Mouse (Mus musculus) heart, adult 11 months (tissue): ENCODE results near the gene Steap1.

Experiments used
- DNase-seq: peaks from one replicate; pipeline ENCODE4 v3.0.0; 2022

The Steap1 gene

DNA sequence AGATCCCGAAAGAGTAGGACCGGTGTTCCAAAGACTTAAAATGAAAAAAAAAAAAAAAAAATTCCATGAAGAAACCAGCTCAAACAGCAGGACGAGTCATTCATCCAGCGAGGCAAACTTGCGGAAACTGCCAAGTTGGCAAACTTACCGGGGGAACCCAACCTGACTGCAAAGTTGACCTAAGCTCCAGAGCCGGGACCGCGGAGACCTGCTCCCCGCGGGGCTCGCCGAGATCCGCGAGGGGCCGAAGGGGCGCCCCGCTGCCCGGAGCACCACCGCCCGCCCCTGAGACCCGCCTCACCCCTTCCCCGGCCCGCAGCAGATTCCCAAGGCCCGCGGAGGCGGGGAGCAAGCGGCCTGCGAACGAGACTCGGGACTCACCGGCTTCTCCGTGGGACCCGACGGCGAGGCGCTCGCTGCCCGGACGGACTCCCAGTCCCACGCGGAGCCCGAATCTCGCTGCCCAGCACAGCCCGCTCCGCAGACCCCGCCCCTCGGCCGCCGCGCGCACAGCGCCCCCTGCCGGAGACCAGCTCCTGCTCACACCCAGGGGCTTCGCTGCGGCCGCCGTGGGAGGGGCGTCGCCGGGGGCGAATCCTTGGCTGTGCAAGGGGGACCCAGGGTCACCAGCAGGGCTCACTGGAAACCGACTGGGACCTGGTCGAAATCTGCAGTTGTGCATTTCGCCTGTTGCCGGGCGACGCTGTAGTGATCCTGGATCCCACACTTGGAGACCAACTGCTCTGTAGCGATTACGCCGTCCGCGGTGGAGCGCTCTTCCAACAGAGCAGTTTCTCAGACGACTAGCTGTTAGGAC lies at the start of gene Steap1:
TSS of gene Steap1 (minus strand) at position 461 of the 817 bp plus-strand sequence.
- peak; percentile 97 for DNase-seq

DNA sequence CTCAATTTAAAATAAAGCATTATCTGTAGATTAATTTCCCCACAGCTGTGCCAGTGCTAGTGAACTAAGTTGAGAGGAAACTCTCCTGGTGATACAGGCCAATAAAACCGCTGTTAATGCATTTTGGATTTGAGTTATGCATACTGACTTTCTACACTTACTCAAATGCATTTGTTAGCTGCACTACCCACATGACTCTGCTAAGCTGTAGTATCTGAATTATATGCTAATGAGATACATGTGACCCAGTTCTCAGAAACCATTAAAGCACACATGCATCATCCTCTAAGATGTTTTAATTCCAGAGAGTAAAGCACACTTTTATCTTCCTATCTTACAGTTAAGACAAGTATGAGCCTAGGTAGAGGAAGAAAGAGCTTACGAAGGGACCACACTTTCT lies 38.0 kb upstream of the Steap1 start:
- no peak for DNase-seq

DNA sequence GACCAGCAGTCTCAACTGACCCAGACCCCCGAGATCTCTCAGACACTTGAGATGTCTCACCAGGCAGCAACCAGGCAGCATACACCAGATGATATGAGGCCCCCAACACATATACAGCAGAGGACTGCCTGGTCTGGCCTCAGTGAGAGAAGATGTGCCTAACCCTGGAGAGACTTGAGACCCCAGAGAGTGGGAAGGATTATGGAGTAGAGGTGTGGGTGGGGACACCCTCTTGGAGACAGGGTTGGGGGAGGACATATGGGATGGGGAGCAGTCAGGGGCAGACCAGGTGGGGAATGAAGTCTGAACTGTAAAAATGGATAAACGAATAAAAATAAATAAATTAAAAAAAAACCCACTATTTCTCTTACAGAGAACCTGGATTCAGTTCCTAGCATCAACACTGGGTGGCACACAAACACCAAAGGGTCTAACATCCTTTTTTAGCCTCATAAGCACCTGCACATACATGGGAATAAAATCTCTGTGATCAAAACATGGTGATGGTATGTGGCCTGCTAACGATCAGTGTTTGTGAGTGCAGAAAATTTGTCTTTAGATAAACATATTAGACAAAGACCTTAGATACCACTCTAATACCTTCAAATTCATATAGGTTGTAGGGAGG lies 7.4 kb upstream of the Steap1 start:
- no peak for DNase-seq

DNA sequence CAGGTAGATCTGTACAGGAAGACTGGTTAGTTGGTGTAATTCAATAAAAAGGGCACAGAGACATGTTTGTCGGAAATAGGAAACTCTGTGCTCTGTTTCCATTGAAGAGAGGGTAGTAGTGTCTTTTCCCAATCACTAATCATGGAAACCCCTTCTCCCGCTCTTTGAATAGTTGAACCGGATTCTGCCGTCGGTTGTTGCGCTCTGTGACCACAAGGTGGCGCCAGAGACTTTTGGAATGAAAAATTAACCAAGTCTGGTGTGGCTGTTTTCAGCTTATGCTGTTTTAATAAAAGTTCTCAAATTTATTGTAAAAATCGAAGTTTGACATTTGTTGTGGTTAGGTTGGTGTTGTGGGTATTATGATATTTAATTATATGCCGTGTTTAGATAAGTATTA lies 5.9 kb upstream of the Steap1 start:
- DNase-seq: no peak

DNA sequence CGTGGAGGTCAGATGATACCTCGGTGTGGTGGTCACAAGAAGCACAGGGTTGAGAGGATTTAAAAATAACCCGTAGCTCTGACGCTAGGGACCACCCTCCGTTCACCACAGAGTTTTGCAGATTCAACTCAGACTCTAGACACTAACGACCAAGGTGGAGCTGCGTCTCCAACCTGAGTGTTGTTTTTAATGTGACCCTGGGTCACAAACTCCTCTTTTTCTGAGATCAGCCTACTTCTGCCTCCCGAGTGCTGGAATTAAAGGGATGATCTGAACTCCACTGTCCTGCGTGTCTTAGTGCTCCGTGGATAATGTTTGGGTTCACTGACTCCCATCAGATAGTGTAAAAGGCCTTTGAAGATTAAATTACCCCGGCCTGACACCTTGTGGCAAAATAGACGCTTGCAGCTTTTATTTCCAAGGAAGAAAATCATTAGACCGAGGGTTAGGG lies 671 bp upstream of the Steap1 start:
- no peak for DNase-seq

DNA sequence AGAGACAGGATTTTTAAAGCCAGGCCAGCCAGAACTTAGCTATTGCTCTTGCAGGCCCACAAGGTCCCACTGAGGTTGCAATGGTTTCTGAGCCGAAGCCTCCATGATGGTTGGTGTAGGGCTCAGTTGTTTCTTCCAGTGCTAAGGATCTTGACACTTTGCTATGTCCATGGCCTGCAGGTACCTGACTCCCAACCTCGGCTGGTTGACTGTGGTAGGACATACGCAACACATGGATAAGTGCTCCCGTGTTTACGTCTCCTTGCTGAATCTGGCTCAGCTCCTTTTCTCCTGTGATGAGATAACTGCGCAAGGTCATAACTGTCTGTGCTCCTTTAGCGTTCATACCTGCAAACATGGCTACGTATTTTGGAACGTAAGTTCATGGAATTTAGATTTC lies 14.7 kb downstream of the Steap1 start:
- DNase-seq: peak; percentile 80

DNA sequence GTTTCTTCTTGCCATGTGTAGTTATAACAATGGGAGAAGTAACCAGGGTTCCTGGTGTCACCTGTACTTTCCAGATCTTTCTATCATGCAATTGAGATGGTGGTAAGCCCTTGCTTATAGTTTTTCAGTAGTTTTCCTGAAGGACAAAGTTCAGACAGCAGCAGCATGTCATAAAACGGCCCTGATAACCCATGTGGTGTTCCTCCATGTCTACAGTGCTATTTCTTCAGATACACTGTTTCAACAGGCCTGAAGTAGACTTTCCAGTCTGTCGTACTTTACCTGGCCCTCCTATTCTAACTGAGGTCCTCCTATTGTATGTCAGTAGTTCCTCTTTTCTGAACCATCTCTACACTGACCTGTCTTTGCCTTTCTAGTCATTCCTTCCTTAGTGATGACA lies 16.3 kb downstream of the Steap1 start:
- no peak for DNase-seq

DNA sequence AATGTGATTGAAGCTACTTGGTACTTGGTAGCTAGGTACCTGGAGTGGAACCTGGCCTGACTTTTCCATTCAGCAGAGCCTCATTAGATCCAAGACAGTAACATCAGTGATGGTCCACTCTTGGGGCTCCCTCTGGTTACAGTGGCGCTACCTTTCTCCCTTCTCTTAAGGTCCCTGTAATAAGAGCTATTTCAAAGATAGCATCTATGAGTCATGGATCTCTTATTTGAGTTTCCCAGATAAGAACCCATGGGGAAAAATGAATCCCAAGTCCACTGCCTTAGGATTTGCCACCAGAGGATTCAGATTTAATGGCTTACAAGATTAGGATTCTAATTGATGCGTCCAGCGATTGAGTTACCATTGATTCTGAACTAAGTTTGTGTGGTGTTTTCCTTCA lies 16.9 kb downstream of the Steap1 start:
- no peak for DNase-seq

DNA sequence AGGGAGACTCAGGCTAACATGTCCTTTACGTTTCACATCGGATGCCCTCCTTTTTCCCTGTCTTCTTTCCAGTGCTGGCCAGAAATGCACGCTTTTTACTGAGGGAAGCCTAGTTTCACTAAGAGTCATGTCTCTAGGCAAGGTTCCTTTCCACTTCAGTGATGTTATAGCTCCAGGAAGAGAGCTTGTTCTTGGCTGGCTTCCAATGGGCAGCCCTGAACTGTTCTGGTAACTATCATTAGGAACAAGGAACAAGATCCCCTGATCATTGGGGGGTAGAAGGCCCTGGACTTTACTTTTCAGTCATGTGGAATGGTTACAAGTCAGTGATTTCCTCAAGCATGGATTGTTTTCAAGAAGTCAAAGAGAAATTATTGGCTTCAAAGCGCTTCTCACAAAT lies 19.2 kb downstream of the Steap1 start:
- DNase-seq: no peak

DNA sequence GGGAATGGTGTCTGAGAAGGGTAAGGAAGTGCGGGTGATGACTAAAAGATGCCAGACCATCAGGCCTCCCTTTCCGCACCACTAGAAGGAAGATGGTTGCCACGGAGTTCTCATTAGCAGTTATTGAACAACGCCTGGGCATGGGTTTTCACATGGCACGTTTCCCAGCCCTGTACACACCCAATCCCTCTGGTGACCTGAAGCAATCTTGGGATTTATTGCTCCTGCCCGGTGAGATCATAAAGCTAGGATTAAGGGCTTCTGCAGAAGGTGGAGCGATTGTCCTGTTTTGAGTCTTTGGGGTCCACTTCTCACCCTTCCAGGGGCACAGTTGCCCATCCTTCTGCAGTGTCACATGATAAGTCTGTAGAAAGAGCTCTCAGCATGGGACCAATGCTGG lies 26.9 kb downstream of the Steap1 start:
- no peak for DNase-seq

DNA sequence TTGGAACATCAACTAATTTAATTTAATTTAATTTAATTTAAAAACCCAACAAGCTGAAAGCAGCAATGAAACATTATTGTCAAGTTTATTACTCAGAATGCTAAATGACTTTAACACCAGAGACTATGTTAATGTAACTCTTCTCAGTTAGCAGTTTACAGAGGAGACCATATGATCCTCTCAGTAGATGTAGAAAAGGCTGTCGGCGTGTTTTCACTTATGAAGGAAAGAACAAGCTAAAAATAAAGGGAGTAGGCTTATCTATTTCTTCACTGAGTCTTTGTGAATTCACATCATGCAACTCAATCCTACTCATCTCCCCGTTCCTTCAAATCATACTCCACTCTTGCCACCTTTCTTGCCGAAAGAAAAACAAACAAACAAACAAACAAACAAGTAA lies 38.1 kb downstream of the Steap1 start:
- DNase-seq: no peak

DNA sequence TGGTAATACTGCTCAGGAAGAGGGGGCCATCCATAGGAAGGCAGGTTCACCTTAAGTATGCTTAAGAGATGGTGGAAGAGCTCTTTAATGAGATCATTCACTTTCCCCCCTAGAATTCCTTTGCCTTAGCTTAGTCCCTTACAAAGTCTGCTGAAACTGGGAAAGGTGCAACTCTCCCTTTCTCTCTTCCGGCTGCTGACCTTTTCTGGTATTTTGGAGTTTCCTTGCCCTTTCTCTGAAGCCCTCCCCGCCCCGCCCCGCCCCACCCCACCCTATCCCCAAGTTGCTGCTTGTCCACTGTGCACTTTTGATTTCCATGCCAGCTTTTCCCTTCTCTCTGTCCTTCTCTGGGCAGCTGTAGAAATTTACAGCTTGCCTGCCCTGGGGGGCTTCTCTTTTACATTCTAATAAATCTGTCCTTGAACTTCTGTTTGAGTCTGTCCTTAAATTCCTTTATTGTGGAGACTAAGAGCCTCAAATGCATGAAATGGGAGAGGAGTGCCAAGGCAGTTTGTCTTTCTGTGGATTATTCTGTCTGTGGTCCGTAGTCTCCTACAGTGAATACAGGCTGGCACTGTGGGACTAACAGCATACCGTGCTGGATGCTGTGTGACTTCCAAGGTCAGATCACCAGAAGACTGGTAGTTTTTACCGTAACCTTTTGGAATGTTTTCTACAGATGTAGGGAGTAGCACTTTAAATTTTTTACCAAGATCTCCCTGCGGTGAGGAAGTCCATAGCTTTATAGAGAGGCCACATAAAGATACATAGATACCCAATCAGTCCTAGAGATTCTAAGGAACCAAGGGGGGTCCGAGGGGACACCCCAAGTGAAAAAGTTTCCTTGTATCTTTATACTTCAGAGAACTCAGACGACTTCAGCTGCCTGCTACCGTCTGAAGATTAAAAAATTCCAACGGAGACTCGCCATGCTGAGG lies 41.5 kb downstream of the Steap1 start:
- DNase-seq: no peak

DNA sequence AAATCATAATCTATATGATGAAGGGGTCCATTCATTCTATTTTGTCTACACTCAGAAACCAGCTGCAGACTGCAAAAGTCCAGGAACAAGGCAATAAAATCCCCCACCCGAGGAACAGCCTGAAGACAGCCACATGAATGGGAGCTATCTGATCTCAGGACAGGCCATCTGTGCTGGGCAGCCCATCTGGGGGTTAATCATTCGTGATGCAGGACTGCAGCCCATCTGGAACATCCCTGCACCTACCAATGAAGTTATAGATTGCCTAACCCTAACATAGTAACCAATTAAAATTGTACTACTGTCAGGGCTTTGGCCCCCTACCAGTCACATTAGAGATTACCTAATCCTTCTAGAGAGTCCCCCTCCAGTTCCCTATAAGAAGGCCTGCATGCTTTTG lies 44.1 kb downstream of the Steap1 start:
- DNase-seq: no peak

DNA sequence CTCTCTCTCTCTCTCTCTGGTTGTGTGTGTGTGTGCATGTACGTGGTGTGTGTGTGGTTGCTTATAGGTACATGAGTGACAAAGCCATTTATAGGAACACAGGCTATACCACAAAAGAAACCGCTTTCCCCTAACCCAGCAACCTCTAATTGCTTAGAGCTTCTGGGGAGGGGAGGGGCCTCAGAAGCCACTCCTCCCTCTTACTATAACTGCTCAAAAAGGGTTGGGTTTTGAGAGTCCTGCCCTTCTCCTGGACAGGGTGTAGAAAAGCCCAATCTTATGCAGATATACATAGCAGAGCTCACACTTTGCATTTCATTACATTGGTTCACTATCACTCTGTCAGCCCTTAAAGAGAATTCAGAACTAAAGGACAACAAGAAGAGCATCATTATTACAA lies 48.7 kb downstream of the Steap1 start:
- DNase-seq: no peak

DNA sequence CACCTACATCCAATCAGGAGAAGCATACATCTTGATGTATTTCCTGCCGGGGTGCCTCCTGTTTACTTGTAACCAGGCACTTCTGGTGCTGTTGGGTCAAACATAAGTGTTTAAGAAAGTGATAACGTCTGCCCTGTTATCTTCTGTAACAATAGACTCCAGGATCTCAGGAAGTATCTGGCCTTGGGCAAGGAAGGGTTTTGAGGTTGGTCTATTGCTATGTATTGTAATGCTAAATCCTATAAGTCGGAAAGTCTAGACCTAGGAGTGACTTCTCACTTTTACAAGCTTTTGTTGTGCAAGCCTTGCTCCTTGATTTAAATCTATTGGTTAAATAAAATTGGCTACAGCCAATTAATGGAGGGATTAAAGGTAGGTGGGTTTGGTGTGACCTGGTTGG lies 50.3 kb downstream of the Steap1 start:
- DNase-seq: no peak

DNA sequence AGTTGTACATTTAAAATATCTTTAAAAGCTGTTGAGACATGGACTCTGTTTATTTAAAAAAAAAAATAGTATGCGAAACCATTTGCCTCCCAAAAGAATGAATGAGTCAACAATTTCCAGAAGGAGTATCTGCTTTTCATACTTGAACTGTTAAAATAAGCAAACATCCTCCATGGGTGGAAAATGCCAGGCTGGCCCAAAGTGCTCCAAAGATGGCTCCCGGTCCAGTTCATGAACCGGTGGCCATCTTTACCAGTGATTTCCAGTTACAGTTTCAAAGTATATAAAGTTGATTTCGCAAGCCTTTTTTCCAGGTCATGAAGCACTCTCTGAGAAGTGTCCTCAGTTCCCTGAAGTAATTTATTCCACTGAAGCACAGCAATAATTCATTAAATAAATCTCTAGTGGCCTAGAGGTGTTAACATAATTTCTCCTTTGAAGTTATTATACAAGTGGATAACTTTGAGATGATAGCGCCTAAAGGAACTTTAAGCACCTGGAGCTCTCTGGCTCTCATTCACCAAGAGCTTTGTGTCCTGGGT lies 53.7 kb downstream of the Steap1 start:
- no peak for DNase-seq

DNA sequence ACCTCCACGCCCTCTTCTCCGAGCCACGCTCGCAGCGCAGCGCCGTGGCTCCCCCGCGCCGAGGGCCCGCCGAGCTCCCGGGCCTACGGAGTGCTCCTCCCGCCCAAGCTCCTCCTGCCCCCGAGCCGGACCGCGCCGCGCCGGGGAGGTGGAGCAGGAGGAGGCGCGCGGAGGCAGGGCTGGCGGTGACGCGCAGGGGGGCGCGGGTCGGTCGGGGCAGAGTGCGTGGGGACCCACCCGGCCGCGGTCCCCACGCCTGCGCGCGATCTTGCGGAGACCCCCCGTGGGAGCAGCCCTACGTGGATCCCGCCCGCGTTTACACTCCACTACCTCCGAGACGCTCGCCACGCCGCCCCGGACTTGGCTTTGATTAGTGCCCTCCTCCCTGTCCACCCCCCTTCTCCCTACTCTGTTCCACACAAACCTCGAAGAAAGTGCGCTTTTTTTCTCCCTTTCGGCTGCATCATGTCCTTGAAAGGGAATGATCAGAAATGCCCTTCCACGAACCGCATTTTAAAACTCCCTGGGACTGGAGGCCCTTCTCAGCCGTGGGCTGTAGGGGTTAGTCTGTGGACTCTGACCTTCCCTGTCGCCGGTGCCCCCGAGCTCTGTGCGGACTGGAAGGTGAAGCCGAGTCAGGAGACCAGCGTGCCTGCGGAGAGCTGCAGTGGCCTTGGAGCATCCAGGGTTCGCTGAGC lies 55.0 kb downstream of the Steap1 start, which contains the start of gene Steap2:
TSS of gene Steap2 (minus strand) at position 623 of the 698 bp plus-strand sequence.
- DNase-seq: peak; percentile 91

DNA sequence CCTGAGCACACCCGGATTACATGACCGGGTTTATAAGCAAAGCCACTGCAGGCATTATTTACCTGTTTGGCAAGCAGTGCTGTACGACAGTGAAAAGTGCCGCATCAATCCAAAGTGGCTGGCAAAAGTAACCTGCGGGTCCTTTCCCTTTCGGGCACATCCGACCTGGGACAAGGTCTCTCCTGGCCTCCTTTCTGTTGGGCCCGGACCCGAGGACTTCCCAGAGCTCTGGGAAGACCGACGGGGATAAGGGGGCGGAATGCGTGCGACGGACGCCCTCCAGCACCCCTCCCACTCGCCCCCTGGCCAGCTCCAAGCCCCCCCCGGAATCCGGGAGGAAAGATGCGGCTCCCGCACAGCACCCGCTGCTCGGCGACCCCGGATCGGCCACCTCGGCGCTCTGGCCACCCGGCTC lies 55.6 kb downstream of the Steap1 start:
- no peak for DNase-seq

DNA sequence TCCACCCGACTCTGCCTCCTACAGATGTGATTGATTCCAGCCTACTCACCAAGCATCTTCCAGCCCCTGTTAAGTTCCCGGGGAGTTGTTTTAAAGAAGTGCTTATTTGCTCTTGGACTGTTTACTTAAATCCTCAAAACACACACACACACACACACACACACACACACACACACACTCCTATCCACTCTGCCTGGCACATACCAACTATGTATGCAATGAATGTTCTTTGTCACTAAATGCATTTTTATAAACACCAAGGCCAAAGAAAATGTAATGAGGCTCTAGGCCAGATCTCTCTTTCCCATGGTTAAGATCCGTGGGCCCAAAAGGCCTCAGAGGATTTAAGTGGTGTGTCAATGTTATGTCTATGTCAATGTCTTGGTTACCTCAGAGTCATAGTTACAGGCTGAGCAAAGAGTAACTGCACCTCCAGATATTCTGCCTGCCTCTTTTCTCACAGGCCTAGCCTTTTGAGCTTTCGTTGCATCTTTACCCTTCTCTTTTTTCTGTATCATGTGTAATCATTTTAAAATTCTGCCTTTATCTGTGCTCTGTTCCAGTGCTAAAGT lies 56.9 kb downstream of the Steap1 start:
- DNase-seq: no peak

DNA sequence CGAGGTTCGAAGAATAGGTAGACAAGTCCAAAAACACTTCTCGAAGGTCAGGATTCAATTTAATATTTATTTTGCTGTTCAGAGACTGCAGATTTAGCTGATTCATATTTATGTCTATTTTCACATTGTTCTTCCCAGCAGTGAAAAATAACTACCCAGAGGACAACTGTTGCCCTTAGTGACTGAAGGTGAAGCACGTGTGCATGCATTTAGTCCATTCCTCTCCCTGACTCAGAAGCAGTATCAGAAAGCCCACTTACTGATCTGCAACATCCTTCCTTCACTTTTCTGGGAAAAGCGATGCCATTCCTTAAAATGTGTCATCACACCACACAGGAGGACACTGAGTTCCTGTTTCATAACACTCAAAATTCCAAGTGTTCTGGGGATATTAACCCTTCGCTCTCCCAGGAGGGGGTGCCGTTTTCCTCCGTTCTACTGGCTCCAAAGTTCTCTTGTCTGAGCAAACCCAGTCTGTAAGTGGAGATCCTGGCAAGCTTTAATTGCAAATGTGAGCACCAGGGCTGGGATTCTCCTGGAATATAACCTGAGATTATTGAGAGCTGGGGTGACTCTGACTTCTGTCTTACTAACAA lies 60.1 kb downstream of the Steap1 start:
- no peak for DNase-seq

DNA sequence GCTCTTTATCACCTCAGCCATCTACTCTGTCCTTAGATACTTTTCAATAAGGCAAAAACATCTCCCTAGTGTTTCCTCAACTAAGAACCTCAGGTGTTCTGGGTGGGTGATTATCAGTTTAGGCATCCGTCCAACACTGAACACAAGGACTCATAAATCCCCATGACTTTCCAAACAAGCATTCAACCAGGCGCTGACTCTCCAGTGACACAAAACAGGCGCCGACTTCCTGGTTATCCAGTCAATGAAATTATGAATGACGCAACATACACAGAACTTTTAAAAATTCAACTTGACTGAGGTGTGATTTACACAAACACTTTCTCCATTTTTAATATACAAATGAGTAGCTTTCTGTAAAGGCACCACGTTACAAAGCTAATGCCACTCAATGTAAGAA lies 60.9 kb downstream of the Steap1 start:
- DNase-seq: no peak

DNA sequence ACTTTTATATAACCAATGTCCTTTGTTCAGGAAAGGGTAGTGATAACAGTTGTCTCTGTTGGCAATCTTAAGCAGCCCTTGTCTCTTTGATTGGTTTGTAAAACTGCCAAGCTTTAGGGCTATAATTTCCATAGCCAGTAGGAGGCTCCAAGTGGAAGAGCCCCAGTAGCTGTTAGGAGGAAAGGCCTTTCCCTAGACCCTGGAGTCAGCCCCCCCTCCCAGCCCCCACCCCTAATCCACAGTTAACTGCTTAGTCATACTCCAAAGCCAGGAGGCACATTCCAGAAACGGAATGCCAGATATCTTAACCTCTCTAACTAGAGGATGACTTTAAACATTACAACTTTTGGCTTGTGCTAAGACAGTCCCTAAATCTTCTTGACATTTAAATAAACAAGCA lies 62.2 kb downstream of the Steap1 start:
- DNase-seq: no peak
